Mouse (Mus musculus) megakaryocyte progenitor cell, adult 5-6 weeks (primary cell): ENCODE data around the gene Stn1. TPM values are rescaled to one million over a fixed set of nuclear protein-coding genes. Genes with fewer than 3 reads are reported as not detected.

Experiments
- ATAC-seq: replicated peaks from 2 replicates; pipeline ENCODE4 v1.8.0; 2016; ENCODE audit warnings: mild to moderate bottlenecking, moderate TSS enrichment, inconsistent platforms; ENCODE audit not compliant: poor library complexity
- total RNA-seq, 2 experiments: library from RNA; stranded (forward) in 1 of 2; stranded (reverse) in 1 of 2; fragments of 157-497, 149-512 nt in 1 of 2; fragments of 200-1000 nt in 1 of 2; gene quantifications; 2 replicates each; pipeline versions ENCODE4 v1.2.3 to v1.2.4; 2015 to 2017

The Stn1 gene
- total RNA-seq, 2 experiments from 2014 or later = 5.3 to 5.6 TPM

- no peak for ATAC-seq
Measured at GRCm38 (mm10) chr19:47455001-47455755, 82.1 kb downstream of the Stn1 start.

DNA sequence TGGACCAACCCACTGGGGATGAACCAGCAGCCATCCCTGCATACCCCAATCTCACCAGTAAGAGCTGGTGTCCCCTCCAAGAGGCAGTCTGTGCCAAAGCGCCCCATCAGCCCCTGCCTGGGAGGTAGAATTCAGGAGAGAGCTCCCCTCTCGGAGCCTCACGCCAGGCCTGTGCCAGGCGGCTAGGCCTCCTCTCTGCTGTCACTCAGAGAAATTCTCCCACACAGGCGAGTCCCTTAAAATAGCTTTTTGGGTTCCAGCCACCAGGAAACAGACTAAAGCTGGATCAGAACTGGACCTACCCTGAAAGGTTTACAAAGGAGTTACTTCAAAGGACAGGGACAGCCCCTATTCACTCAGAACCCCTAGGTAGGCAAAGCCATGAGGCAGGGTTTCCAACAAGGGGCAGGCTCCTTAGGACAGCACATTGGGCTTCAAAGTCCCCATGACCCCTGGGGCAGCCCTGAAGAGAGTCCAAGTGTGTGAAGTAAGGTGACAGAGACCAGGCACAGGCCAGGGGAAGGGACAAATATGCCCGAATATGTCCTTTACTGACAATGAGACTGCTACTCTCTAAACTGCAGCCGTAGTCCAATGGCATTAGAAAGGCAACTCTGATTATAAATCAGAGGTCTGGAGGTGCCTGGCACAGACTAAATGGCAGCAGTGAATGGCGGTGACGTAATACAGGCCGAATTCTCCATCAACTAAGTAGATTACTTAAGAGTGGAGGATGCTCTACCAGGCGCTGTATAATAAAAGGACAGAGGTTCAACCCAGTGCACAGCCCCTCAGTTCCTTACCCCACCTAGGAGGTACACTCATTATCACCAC is 82.9 kb downstream of the Stn1 start:
- no peak for ATAC-seq

DNA sequence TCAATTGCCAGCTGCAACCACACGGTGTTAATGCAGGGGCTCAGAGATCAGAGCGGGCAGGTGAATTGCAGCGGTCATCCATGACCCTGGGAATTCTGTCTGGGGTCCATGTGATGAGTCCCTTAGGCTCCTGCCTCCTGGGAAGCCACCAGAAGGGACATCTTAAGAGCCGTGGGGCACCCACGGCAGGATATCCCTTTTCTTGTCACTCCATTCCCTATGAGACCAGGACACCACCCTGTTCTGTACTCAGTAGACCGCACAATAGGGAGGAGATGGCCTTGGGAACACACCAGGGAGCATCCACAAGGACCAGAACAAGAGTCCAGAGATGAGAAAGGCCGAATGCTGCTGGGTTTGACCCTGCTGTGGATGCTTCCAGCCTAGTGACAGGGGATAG is 84.0 kb downstream of the Stn1 start:
- ATAC-seq = no peak

GRCm38 (mm10) chr19:47452682-47453081 is 84.6 kb downstream of the Stn1 start:
- ATAC-seq = no peak

DNA sequence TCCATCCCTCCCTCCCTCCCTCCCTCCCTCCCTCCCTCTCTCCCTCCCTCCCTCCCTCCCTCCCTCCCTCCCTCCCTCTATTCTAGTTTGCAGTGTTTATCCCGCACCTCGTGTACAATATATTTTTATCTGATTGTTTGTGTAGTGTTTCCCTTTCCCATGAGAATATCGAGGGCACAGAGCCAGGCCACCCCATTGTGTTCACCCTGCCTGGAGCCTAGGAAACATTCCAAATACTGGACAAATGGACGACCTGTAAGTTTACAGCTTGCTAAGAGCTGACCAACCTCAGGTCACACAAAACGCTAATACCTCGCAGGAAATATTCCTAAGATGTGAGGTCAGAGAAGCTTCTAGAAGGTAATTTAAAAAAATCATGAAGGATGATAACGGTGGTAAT is 85.1 kb downstream of the Stn1 start:
- ATAC-seq = no peak

GRCm38 (mm10) chr19:47451476-47452113 is 85.7 kb downstream of the Stn1 start:
- ATAC-seq = no peak

Other genes starting within 250 kb of the Stn1 start
- 1.3 and 1.6 TPM in 2 replicates for gene Sh3pxd2a, start 73.1 kb downstream of the Stn1 start, total RNA-seq (2015)
- gene Sh3pxd2a, start 73.1 kb downstream of the Stn1 start, total RNA-seq (2017) = 1.1 and 1.4 TPM in 2 replicates
- 85.9 and 109 TPM in 2 replicates for gene Slk, start 42.2 kb upstream of the Stn1 start, total RNA-seq (2015)
- gene Slk, start 42.2 kb upstream of the Stn1 start, total RNA-seq (2017) = 143 and 168 TPM in 2 replicates
- not detected in 2 replicates for gene Col17a1, start 154.6 kb upstream of the Stn1 start, total RNA-seq (2015)
- 0.14 TPM in 1 of 2 replicates, not detected in the other for gene Col17a1, start 154.6 kb upstream of the Stn1 start, total RNA-seq (2017)
- 122 and 128 TPM in 2 replicates for gene Sfr1, start 194.2 kb upstream of the Stn1 start, total RNA-seq (2015)
- gene Sfr1, start 194.2 kb upstream of the Stn1 start, total RNA-seq (2017) = 131 and 138 TPM in 2 replicates